Mouse (Mus musculus) midbrain, embryonic 15.5 days (tissue): ENCODE measurements around the gene Tex22. TPM values are rescaled to one million over a fixed set of nuclear protein-coding genes. Genes with fewer than 3 reads are reported as not detected.

Experiments
- ATAC-seq: fragments of 200-750 bp; cut with Nextera tagmentation; replicated peaks from 2 replicates; pipeline ENCODE4 v1.8.0; 2017; ENCODE audit warnings: moderate TSS enrichment
- H3K27ac ChIP-seq: fragments of 300-500 bp; sonication (generic); 2 replicates; pipeline ENCODE4 v1.5.1; 2015; ENCODE audit warnings: mild to moderate bottlenecking, inconsistent platforms
- H3K27me3 ChIP-seq: fragments of 300-500 bp; sonication (generic); replicated peaks from 2 replicates; pipeline ENCODE4 v1.6.1; 2015; ENCODE audit warnings: inconsistent platforms
- H3K36me3 ChIP-seq: fragments of 300-500 bp; sonication (generic); replicated peaks from 2 replicates; pipeline ENCODE4 v1.6.1; 2015; ENCODE audit warnings: inconsistent platforms
- H3K4me1 ChIP-seq: fragments of 300-500 bp; sonication (generic); 2 replicates; pipeline ENCODE4 v1.6.1; 2015; ENCODE audit warnings: inconsistent platforms
- H3K4me2 ChIP-seq: fragments of 300-500 bp; sonication (generic); 2 replicates; pipeline ENCODE4 v1.6.1; 2015; ENCODE audit warnings: inconsistent platforms, mild to moderate bottlenecking, moderate library complexity
- H3K4me3 ChIP-seq: fragments of 300-500 bp; sonication (generic); 2 replicates; pipeline ENCODE4 v1.5.1; 2015; ENCODE audit warnings: mild to moderate bottlenecking, inconsistent platforms
- H3K9ac ChIP-seq: fragments of 300-500 bp; sonication (generic); 2 replicates; pipeline ENCODE4 v1.6.1; 2015; ENCODE audit warnings: mild to moderate bottlenecking, inconsistent platforms
- H3K9me3 ChIP-seq: fragments of 300-500 bp; sonication (generic); 2 replicates; pipeline ENCODE4 v1.6.1; 2016; ENCODE audit warnings: inconsistent platforms
- WGBS: fragments of 180-500 bp; shearing (Covaris S2); methylation state at CpG from one replicate; pipeline ENCODE4 v1.1.7; 2015; ENCODE audit warnings: mixed read lengths; 5-methylcytosine and 5-hydroxymethylcytosine counted together
- microRNA-seq: library from miRNA; unstranded; fragments of <30 nt; microRNA quantifications from one replicate; pipeline ENCODE4, GENCODE M21; 2016
- polyA plus RNA-seq: library from polyadenylated mRNA; unstranded; fragments of >200 nt; fragmentation: Nextera tagmentation; extraction: Ambion mirVana; gene quantifications from 2 replicates; pipeline ENCODE4 v1.2.1, GENCODE M21; 2015

Gene Tex22
- polyA plus RNA-seq, 1 experiment from 2014 or later = 0.40 TPM

DNA sequence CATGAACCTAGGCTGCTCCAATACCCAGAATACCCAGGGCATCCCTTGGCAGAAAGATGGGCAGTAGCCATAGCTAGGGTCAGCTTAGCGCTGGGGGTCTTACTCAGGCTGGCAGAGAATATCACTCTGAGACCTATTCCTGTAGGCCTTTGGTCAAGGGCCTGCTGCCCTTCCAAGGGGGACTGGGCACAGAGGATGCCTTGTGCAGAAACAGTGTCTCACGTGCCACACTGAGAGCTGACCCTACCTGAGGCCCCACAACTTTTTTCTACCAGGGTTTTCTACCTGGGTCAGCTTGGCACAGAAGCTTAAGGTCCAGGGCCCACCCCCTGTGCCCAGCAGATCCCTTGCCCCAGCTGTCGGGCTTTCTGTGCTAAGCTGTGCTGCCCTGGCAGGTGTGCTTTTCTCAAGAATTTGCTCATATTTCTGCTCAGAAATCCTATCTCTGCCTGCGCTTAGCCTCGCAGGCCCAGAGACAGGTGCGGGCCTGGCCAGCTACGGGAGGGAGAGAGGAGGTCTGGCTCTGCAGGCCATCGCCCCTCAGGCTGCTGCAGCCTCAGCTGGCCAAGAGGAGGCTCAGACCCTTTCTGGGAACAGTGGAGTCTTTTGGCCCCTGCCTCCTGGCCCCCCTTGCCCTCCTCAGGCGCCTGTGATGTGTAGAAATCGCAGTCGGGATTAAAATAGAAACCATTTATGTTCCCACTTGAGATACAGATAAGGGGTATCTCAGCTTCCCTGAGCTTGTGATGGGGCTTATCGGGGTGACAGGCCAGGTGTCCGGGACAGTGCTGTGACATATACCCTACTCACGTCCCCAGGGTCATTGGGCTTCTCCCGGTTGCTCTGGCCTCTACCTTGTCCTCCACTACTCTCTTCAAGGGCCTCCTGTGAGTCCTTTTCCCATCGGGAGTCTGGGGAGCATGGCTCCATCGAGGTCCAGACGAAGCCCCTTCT, 63.2 kb downstream of the Tex22 start:
- Histone ChIP-seq H3K9ac (no peak overlapping the region), H3K27ac (no peak overlapping the region)

DNA sequence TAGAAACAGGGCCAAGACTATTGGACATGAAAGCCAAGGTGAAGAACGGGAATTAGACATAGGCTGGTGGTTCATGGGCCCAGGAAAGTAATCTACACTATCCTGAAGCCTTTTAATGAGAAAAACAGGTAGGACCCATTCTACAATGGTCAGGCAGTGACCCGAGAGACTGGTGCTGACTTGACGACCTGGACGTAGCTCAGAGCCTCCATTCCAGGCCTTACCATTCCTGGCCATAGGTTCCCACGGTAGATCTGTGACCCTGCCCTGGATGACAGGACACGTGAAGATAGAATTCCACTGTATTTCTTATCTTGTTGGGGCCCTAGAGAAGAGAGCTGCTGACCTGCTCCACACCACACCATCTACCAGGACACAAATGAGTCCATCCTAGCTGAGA, 64.0 kb downstream of the Tex22 start:
- no peaks in the 10 kb centered on the region for H3K27me3 ChIP-seq
- peaks cover 40% of the 10 kb centered on the region for H3K4me1 ChIP-seq
- 78% methylated on average over 6 of the region's 6 CpGs for WGBS
- H3K4me2 ChIP-seq = no peak overlapping the region
- H3K9ac ChIP-seq = no peak overlapping the region
- no peak overlapping the region for H3K27ac ChIP-seq
- ATAC-seq = no peak
- H3K36me3 ChIP-seq = peaks cover 30% of the 10 kb centered on the region; the same call in 1 of the 2 replicates
- no peaks in the 10 kb centered on the region for H3K9me3 ChIP-seq
- no peak overlapping the region for H3K4me3 ChIP-seq

More for the DNA sequence above, 63.2 kb downstream of the Tex22 start:
- Histone ChIP-seq H3K36me3 (peaks cover 37% of the 10 kb centered on the region; the same call in 1 of the 2 replicates), H3K4me1 (peaks cover 32% of the 10 kb centered on the region), H3K27me3 (no peaks in the 10 kb centered on the region), H3K9me3 (no peaks in the 10 kb centered on the region), H3K4me3 (no peak overlapping the region), H3K4me2 (no peak overlapping the region)
- ATAC-seq = no peak
- 86% methylated on average over 18 of the region's 18 CpGs for WGBS

Small RNA genes within 50 kb of the gene (microRNA-seq; reads per million reads assigned to microRNA genes)
- gene Gm44471 = not detected

Other genes starting within 250 kb of the Tex22 start
- 44.1 and 50.1 TPM in 2 replicates for gene Cdca4, start 245.1 kb upstream of the Tex22 start, polyA plus RNA-seq
- 0.06 and 0.11 TPM in 2 replicates for gene Gpr132, start 206.3 kb upstream of the Tex22 start, polyA plus RNA-seq
- 16.4 and 18.4 TPM in 2 replicates for gene Jag2, start 144.7 kb upstream of the Tex22 start, polyA plus RNA-seq
- 60.6 and 60.8 TPM in 2 replicates for gene Nudt14, start 132.4 kb upstream of the Tex22 start, polyA plus RNA-seq
- 57.4 and 60.2 TPM in 2 replicates for gene Btbd6, start 98.0 kb upstream of the Tex22 start, polyA plus RNA-seq
- 56.0 and 58.5 TPM in 2 replicates for gene Brf1, start 73.8 kb upstream of the Tex22 start, polyA plus RNA-seq
- 34.6 and 35.1 TPM in 2 replicates for gene Pacs2, start 60.0 kb upstream of the Tex22 start, polyA plus RNA-seq
- gene Mta1, start 23.8 kb downstream of the Tex22 start, polyA plus RNA-seq = 17.2 and 18.1 TPM in 2 replicates
- gene Crip2, start 65.7 kb downstream of the Tex22 start, polyA plus RNA-seq = 370 and 393 TPM in 2 replicates
- gene Crip1, start 71.8 kb downstream of the Tex22 start, polyA plus RNA-seq = 23.7 and 27.3 TPM in 2 replicates
- gene Tedc1, start 81.9 kb downstream of the Tex22 start, polyA plus RNA-seq = 12.7 and 16.3 TPM in 2 replicates
- 44.9 and 50.6 TPM in 2 replicates for gene Tmem121, start 111.4 kb downstream of the Tex22 start, polyA plus RNA-seq